Mouse (Mus musculus) brain, adult 2 months (tissue): ENCODE measurements around the gene Olfr1305.

Source experiments
- DNase-seq: peaks from one replicate; pipeline ENCODE4 v3.0.0; 2011; ENCODE audit warnings: low read depth, low spot score

Gene Olfr1305

GRCm38 (mm10) chr2:111877049-111877448, at the start of gene Olfr1305:
Gene Olfr1305 (minus strand): TSS chr2:111877149.
- DNase-seq: no peak

- no peak for DNase-seq
Observed at GRCm38 (mm10) chr2:111916171-111916570, 39.2 kb upstream of the Olfr1305 start, which contains the start of gene Olfr1306. Gene Olfr1306 (minus strand): TSS chr2:111916271.

- no peak for DNase-seq
Observed at GRCm38 (mm10) chr2:111820240-111820639, 56.7 kb downstream of the Olfr1305 start, which contains the start of gene Olfr1303. Gene Olfr1303 (minus strand): TSS chr2:111820340.
